Mouse (Mus musculus) right cerebral cortex, postnatal 36 days (tissue): ENCODE measurements around the gene Prr30.
"Not testable (repeated sequence)": the region's sequence is repeated elsewhere in the genome, so short reads cannot be mapped to it uniquely, and the experiment has no call there.

Experiments
- DNase-seq, 2 experiments: peaks; one replicate each; pipeline ENCODE4 v3.0.0; 2022; ENCODE audit warnings: low spot score in 2 of 2, mixed read lengths in 1 of 2

Prr30 gene

DNA sequence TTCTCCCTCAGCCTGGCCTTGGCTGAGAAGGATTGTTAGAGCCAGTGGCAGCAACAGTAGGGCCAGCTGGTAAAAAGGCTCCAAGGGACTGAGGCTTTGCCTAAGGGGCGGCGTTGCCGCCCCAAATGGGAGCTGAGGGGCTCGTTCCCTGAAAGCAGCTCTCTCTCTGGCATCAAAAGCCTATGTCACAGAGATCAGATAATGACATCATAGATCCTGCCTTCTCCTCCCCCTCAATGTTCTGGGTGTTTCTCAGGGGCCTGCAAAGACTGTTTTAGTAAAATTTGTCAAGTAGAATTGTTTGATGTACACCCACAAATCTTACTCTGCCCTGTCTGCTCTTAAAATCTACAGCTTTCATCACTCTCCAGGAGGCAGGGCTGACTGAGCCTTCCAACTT lies at the start of gene Prr30:
TSS of gene Prr30 (minus strand) at position 101 of the 400 bp plus-strand sequence.
- no peak for DNase-seq

DNA sequence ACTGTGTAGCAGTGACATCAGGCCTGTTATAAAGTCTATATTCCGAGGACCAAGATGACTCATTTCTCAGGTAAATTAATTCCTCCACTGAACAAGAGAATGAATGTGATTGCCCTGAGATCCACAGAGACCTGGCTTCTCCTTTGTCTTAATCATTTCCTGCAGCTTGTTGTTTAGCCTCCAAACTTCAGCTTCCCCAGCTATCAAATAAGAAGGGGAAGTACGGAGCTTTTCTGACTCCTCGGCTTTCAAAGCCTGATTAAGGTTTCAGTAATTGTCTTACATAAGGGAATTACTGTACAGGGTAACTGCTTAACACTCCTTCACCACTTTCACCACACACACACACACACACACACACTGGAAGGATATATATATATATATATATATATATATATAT lies 46.7 kb upstream of the Prr30 start:
- DNase-seq: no peak

DNA sequence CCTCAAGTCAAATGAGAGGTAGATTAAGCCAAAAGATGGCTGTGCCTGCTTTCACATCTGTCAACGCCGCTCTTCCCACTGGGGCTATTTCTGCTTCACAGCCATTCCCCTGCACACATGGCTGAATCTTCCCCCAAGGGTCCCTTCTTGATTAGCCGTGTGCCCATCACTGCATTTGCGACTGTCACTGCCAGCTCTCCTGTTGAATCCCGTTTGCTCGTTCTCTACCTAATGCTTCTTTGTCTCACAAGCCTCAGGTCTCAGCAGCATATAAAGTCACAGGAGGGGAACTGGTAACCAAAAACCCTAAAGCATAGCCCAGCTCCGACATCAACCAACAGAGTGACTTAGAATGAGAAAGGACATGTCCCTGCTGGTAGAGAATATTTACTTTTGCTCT lies 45.6 kb upstream of the Prr30 start:
- no peak for DNase-seq

DNA sequence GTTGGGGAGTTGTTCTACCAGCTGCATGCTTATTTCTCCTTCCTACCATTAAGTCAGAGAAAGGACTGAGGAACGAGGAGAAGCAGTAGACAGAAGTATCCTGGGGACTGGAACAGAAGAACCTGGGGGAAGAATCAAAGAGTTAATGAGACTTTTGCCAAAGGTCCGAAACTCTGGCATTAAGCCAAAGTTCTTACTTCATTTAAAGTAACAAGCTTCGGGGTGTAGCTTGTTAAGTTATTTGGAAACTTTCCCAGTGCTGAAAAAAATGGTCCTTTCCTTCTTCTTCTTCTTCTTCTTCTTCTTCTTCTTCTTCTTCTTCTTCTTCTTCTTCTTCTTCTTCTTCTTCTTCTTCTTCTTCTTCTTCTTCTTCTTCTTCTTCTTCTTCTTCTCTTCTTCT lies 44.3 kb upstream of the Prr30 start:
- DNase-seq: not testable (repeated sequence)

DNA sequence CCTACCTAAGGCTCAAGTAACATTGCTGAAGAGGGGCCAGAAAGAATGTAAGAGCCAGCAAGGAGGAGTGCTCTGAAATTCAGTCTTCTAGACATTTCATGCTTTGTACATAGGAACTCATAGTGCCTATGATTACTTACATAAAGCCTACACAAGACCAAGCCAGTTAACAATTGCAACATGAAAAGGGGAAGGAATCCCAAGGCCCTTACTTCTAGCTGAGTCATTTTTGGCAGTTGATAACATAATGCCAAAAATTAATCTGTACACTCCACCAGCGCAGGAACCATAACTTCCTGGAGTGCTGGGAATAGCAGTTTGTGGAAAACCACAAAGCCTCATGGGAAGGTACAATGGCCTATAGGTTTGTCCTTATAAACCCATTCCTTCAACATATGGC lies 37.8 kb upstream of the Prr30 start:
- no peak for DNase-seq

DNA sequence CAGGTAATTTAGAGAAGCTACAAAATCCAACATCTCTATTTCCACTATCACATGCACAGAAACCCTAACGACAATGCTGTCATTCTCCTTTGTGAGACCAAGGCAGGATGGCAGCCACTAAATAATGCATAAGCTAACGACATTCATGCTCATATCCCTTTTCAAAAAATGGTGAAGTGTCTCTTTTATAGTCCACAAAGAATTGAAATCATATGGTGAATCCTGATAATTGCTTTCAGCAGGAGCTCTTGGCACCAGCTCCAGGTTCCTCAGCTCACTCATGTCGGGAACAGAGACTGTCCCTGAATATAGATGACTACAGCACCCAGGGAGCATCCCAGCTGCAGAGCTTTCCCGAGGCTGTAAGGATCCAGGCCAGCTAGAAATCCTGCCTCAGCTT lies 28.9 kb upstream of the Prr30 start:
- DNase-seq: no peak

DNA sequence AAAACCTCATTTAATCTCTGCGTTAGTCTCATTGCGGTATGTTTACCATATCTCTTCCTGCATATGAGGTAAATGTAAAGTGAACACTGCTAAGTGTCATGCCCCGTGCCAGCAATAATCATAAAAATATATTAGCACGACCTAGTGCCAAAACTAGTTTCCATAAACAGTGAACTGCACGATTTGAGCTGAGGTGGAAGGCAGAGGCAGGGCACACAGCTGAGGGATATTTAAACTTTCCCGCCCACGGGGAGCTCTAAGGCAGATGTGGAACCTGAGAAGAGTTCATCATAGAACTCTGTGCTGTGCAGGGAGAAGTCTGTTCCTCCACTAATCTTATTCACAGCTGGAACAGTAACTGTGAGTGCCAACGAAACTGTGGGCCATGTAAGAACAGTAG lies 22.2 kb upstream of the Prr30 start:
- DNase-seq: no peak

DNA sequence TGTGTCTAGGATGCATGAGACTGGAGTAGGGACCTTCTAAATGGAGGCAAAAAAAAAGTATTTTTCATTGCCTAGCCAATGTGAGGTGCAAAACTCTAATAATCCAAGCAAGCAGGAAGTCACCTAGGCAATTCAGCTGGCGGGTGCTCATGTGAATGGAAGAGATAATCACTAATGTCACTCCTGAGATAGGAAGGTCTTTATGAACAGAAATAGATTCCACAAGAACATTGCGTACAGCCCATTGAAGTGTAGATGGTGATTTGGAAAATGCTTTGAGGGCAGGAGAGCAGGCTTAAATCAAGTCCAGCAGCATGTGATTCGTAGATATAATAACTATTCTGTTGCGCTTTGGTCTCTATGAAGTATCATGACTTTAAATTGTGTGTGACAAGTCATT lies 27.9 kb downstream of the Prr30 start:
- no peak for DNase-seq
